Mouse (Mus musculus) adrenal gland, postnatal 25 days (tissue): ENCODE results near the gene Rad51b. TPM values are rescaled to one million over a fixed set of nuclear protein-coding genes. Genes with fewer than 3 reads are reported as not detected.

Source experiments
- DNase-seq: peaks from one replicate; pipeline ENCODE4 v3.0.0; 2021; ENCODE audit warnings: mixed read lengths
- total RNA-seq: library from RNA; stranded (reverse); gene quantifications from 2 replicates; pipeline ENCODE4 v1.2.3, GENCODE M21; 2021

Gene Rad51b
- total RNA-seq, 1 experiment from 2014 or later, result 1.3 TPM

- no peak for DNase-seq
Observed at GRCm38 (mm10) chr12:79579018-79579585, 282.0 kb downstream of the Rad51b start.

GRCm38 (mm10) chr12:79579837-79580236 is 282.8 kb downstream of the Rad51b start:
- no peak for DNase-seq

GRCm38 (mm10) chr12:79584556-79585307 is 287.6 kb downstream of the Rad51b start:
- no peak for DNase-seq

- DNase-seq, result no peak
Observed at GRCm38 (mm10) chr12:79585336-79585735, 288.3 kb downstream of the Rad51b start.

- DNase-seq, result no peak
Observed at GRCm38 (mm10) chr12:79588831-79589230, 291.7 kb downstream of the Rad51b start.

GRCm38 (mm10) chr12:79592206-79592605 is 295.1 kb downstream of the Rad51b start:
- no peak for DNase-seq

- DNase-seq, result no peak
Observed at GRCm38 (mm10) chr12:79596842-79597241, 299.8 kb downstream of the Rad51b start.

- DNase-seq, result no peak
Observed at GRCm38 (mm10) chr12:79597351-79597750, 300.3 kb downstream of the Rad51b start.

GRCm38 (mm10) chr12:79597786-79598185 is 300.7 kb downstream of the Rad51b start:
- DNase-seq, result no peak

- DNase-seq, result no peak
Observed at GRCm38 (mm10) chr12:79598496-79598895, 301.4 kb downstream of the Rad51b start.

GRCm38 (mm10) chr12:79598901-79599300 is 301.8 kb downstream of the Rad51b start:
- peak; percentile 35 for DNase-seq

GRCm38 (mm10) chr12:79600149-79600769 is 303.2 kb downstream of the Rad51b start:
- DNase-seq, result peak; percentile 75

GRCm38 (mm10) chr12:79602641-79603040 is 305.6 kb downstream of the Rad51b start:
- DNase-seq, result no peak

- no peak for DNase-seq
Observed at GRCm38 (mm10) chr12:79604850-79605249, 307.8 kb downstream of the Rad51b start.

- no peak for DNase-seq
Observed at GRCm38 (mm10) chr12:79606197-79606631, 309.1 kb downstream of the Rad51b start.

GRCm38 (mm10) chr12:79609399-79610010 is 312.4 kb downstream of the Rad51b start:
- no peak for DNase-seq

GRCm38 (mm10) chr12:79610511-79611103 is 313.5 kb downstream of the Rad51b start:
- no peak for DNase-seq

GRCm38 (mm10) chr12:79611665-79612064 is 314.6 kb downstream of the Rad51b start:
- no peak for DNase-seq

- DNase-seq, result peak; percentile 85
Observed at GRCm38 (mm10) chr12:79612334-79613060, 315.4 kb downstream of the Rad51b start.

- DNase-seq, result no peak
Observed at GRCm38 (mm10) chr12:79613061-79613788, 316.1 kb downstream of the Rad51b start.
